Mouse (Mus musculus) kidney, adult 8-10 months (tissue): ENCODE measurements at regions not wholly inside any gene's neighbourhood (a gene's known extent, or its start where the extent isn't known, plus 50 kb on each side); places are given as distances from the start of the nearest gene placed in this dataset.
A peak's percentile ranks its signal among the peaks of the same experiment; 100 is the strongest.
"Not testable (repeated sequence)": the region's sequence is repeated elsewhere in the genome, so short reads cannot be mapped to it uniquely, and the experiment has no call there.

Experiments
- DNase-seq, 2 experiments: peaks; one replicate each; pipeline ENCODE4 v3.0.0; 2022

DNA sequence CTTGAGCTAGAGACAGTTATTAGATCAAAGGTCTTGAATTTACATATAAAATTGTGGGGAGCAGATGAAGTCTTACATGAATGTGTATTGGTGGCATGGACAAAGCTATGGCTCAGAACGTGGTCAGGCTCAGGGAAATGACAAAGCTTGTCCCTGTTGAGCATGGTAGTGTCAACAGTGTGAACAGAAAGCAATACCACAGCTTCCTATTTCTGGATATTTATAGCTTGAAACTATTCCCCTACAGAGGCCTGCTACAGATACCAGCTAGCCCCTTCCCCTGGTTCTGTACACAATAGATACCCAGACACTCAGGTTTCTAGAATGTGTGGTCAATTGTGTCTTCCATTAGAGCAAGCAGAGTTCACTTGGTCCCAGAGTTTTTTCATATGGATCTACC, 236.8 kb upstream of the Rarb start:
- no peak for DNase-seq

DNA sequence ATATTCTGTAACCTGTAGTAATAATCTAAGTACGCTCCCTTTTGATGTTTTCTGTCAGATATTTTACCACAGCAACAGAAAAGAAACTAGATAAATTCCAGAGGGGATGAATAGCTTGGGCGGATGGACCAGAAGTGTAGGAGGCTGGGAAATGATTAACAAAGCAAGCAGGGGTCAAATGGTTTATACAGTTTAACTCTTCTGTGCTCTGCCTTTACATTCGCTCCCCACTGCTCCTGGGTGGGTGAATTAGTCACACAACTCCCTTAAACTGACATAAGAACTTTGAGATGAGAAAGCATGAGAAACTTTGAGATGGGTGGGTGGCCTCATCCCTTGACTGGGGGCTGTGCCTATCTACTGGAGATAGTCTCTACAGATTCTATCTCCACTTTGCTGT, 235.4 kb upstream of the Rarb start:
- DNase-seq = no peak

DNA sequence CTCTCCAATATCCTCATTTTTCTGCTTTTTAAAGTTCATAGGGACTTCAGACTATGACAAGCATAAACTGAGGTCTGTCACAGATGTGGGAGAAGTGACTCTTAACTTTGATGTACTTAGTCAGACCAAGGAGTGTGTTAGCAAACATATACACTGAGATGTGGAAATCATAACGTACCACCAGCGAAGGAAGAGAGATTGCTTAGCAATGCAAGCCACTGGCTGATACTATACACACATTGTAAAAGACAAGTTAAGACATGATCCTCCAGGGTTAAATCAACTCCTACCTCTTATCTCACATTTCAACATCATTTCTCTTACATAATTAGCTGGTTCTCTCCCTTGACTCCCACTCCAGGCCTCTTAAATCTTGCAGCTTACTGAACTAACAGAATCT, 227.9 kb upstream of the Rarb start:
- DNase-seq = no peak

DNA sequence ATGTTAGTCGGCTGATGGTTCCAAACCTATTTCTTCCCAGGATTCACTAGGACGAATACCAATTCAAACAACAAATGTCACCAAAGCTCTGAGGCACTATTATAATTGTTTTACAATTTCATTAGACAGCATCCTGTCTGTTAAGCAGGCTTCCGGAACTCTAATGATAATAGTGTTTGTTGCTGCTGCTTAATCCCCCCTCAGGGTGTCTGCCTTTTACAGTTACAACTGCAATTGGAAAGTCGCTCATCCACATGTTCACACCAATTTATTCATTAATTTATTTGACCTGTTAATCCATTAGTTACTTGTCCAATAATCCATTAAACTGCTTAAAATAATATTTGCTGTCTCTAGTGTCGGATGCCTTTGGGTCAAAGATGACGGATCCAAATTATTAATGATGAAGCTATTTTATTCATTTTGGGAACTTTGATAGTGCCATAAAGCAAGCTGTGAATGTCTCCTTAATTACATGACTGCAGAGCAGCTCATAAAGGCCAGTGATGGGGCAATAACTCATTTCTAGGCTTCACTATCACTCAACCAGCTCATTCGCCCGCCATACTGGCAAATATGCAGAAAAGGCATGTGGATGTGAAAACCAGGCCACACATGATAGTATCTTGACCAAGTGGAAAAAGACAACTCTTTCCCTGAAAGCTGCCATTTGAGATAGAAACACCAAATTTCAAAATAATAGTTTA, 226.6 kb upstream of the Rarb start:
- no peak for DNase-seq

DNA sequence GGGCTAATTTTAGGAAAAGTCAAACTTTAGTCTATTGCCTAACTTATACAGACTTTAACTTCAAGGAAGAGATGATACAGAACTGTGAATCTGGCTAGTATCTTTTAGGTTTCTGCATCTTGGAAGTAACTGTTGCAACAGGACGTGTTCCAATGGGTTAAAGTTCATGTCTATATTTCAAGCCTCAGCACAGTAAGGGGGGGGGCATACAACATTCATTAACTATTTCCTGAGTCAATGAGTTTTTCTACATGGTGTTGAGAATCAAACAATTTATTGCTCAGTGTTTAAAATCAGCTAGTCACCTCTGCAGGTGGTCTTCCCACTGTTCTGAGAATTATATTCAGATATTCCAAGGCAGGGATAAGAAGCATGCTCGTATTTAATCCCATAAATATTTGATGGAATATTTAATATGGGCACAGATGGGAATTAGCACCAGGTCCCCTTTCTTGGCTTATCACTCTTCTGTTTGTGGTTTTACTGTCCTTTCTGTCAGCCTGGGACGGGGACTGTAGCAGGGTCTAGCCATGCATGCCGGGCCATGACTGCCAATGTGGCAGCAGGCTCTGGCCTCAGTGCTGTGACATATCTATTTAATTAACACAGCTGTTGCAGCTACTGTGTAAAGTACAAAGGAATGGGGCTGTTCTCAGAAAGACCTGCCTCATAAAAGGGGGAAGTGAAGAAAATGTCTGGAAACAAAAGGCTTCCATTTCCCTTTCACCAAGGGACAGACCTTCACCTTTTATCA, 201.8 kb upstream of the Rarb start:
- DNase-seq = no peak

DNA sequence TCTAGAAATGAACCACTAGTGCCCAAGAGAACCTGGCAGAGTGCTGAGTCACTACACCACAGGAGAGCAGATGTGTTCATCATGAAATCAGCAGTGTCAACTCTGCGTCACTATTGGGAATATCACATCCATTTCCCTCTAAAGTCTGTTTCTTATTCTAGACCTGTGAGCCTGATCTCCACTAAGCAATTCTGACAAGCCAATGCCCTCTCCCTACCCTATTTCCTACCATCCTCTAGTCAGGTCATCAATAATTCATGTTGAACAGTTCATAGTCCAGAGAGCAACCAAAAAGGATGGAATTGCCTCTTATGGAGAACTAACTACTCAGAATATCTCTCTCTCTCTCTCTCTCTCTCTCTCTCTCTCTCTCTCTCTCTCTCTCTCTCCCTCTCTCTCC, 194.0 kb upstream of the Rarb start:
- DNase-seq = no peak

DNA sequence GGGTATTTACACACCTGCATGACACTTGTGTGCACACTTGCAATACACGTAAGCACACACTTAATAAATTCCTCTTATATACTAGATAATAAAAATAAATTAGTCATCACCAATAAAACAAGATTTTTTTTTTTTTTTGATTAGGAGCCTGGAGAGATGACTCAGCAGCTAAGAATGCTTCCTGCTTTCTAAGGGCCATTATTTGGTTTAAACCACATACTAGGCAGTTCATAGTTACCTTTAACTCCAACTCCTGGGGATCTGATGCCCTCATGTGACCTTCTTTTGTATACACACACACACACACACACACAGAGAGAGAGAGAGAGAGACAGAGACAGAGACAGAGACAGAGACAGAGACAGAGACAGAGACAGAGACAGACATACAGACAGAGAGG, 193.2 kb upstream of the Rarb start:
- no peak for DNase-seq

DNA sequence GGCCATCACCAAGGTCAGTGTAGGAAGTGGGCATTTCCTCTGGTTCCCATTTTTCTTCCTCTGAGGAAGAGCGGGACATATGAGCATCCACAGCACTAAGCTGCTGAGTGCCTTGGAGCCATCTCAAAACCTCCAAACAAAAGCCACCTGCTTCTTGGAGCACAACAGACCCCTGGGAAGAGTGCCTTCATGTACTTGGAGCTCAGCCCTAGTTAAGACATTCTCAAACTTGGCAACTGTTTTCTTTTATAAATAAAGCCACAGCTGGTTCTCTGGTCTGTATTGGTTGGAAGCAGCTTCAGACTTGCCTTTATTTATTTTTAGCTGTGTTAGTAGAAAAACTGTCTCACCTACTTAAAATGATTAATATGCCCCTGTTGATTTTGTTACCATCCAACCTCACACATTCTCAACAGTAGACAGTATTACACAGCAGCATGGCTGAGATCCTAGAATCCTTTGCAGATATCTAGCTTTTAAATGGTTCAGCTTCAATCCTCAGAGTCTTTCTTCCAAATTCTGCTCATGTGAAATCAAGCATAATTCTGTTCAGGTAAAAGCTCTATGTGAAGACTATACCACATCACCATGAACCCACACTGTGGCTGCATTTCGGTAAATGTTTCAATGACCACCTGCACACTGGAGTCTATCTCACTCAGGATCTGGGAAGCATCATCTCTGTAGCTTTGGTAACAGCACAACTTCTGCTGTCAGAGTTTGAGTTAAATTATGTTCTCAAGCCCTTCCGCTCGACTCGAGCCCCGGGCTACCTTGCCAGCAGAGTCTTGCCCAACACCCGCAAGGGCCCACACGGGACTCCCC, 186.4 kb upstream of the Rarb start:
- DNase-seq = peak in 1 of 2 experiments; percentile 7

DNA sequence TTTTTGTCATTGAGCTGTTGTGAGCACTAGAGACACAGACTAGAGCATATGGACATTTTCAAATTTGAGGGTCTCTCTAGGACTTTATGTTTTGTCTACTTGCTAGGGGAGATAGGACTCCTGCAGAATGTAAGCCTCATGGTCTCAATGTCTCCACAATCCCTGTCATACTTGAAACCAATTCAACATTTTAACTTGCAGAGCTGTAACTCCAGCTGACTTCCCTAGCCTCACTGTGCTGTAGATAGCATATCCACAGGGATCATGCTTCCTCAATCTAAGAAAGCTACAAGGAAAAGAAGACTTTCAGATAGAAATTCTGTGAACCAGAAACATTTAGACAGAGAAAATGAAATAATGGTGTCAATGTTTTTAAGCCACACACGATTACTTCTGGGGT, 185.8 kb upstream of the Rarb start:
- DNase-seq = no peak

DNA sequence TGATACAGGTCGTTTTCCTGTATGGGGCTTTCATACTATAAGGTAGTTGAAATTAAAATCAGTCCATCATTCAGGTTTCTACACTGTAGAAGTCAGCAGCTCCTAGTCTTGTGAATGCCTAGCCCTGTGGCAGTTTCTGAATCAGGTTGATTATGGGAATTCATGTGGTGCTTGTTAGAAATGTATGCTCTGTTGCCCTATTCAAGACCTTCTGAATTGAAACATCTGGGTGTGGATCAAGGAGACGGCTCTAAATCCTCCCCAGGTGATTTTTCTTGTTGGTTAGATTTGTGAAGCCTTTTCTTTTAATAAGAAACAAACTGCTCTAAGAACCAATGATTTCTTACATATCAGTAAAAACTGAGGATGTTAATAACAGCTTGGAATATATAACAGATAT, 177.8 kb upstream of the Rarb start:
- DNase-seq = no peak

DNA sequence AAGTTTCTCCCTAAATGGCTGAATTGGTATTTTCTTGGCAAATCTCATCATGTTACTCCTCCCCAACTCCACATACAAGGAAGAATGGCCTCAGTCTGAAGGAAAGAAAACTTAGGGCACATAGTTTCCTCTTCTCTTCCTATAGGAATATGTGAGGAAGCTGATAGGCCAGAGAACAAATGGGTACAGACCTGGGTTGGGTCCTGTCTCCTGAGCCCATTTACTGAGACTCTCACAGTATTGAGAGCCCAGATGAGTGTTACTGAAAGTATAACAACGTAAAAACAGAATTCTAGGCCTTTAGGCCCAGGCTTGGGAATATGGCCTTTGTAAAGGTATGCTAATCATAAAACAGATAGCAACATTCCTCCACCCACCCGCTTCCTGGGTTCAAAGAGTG, 152.0 kb upstream of the Rarb start:
- not testable (repeated sequence) for DNase-seq

DNA sequence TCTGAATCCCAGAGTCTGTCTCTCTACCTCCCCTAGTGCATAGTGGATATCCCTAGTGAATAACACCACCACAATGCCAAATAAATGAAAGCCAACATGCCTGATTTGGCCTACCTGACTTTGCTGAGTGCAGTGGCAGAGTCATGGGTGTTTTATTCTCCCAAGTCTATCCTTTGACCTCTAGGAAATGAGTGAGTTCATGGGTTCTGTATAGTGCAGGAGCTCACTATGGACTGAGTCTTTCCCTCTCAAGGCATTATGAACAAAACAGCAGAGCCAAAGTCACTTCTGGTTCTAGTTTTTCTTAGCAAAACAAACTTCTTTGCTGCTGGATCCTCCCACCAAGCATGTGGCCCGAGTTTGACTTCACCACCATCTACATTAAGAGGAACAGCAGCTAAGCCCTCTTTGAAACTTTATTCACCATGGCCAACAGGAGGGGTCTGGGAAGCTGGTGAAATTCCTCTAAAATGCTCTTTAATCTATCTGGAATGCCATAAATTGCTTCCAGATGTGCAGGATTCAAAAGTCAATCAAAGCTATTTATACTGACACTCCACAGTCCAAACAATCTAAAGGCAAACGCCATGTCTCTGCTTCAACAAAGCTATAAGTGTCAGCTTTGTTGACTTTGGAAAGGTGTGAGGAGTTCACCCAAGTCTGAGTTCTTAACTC, 145.9 kb upstream of the Rarb start:
- no peak for DNase-seq

DNA sequence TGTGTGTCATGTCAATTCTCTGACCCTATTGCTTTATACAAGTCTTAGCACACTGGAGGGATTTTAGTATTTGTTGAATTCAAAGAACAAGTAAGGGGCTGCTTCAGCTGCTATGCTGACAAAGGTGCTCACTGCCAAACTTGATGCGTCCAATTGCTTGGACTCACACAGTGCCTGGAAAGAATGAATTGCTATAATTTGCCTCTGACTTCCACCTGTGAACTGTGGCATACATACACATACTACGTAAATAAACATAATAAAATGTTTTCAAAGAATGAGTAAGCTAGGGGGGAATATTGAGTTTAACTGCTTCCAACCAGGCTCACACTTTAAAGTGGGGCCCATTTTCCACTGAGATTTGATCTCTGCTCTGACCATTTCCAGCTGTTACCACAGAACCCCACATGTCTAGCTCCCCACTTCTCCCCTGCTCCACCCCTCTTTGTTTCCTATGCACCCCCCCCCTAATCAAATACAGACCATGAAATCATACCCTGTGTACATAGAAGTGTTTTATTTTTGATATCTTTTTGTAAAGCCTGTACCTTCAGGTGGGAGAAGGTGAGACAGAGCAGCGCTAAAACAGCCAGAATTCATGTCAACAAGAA, 143.4 kb upstream of the Rarb start:
- no peak for DNase-seq

DNA sequence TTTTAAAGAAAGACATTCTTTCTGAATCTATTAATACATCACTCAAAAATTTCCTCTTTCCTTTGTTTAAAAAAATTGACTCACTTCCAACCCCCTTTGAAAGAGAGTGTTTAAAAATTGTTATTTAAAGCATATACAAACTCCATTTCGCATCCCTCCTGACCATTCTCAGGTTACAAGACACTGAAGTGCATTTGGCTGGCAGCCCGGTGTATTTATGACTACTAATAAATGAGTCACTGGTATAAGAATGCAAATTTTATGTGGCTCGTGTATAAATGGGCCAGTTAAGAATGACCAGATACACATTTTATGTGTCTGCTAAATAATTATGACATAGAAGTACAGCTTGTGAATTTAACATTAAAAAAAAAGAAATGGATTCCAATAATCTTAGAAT, 138.8 kb upstream of the Rarb start:
- peak; percentile 3 to 17 for DNase-seq

DNA sequence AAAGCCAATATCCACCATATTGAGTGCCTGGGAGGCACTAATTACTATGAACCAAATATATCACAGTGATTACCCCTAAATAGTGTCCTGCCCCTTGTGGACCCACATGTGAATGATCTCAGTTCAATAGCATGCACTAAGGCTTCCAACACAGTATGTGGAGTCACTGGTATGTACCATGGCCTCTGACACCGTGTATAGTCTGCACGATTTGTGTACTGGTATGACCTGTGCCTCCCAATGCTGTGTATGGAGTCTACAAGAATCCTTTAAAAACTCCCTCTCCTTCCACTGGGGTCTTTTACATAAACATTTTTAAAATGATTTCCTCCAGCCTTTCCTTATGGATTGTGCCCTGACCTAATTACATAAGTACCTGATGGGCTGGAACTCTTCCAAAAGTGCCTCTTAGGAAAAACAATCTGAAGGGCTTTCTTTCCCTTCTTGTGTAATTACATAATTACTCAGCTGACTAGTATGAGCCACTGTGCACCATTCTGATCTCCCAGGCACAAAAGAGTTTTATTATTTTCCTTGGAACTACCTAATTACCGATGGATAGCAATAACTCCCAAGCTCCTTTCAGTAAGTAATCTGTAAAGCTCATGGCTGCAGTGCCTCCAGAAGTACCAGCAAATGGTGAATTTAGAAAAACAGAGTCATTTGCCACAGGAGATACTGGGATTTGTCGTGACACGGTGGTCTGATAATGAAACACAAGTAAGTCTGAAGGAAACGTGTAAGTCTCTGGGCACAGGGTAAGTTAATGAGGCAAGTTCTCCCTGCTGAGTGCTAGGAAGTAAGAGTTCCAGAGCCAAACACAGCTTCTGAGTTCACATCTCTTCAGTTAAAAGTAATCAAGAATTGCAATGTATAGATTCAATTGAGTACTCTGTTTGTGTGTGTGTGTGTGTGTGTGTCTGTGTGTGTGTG, 135.8 kb upstream of the Rarb start:
- no peak for DNase-seq

DNA sequence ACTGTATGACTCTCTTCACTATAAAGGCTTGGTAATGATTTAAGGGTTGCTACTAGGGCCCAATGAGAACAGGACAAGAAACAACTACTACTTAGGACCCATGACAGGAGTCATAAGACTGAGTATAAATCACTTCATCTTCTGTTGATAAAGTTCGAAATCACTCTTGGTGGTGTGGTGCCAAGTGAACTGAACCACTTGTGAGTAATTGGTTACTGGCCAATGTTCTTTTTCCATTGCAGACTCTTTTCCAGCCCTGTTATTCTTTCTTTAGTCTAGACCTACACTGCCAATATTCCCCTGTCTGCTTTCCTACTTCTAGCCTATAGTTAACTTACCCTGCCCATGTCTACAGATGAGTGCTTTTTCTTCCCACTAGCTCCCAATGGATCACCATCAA, 129.8 kb upstream of the Rarb start:
- DNase-seq = no peak

DNA sequence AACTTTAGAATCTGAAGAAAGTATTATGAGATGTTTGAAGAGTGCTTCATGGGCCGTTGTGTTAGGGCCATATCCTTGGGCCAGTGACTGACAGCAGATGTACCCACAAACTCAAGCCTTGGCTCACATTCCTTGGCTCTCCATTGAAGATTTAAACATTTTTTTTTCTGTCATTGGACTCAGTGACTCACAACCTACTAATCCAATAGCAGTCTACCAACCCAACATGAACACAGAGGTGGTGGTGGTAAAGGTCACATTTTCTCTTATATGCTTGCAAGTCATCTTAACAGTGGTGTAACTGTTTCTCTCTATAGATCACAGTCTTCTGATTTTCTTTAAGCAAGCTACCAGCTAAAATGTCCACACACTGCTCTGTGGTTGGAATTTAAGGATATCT, 125.5 kb upstream of the Rarb start:
- no peak for DNase-seq

DNA sequence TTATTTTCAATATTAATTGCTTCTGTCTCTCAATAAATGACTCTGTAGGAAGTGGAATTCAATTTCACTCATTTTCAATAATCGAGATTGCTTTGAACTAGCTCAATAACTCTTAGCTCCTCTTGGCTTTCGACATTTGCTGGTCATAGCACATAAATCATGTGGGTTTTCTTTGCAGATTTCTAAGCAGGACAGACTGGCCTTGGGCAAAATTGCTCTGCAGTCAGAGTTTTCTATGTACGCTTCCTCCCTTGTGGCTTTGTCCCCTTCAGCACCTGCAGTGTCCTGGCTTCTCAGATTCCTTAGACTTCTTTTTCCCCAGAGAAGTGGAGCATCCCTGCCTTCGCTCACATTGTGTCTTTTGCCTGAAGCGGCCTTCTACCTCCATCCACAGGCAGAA, 124.6 kb upstream of the Rarb start:
- no peak for DNase-seq

DNA sequence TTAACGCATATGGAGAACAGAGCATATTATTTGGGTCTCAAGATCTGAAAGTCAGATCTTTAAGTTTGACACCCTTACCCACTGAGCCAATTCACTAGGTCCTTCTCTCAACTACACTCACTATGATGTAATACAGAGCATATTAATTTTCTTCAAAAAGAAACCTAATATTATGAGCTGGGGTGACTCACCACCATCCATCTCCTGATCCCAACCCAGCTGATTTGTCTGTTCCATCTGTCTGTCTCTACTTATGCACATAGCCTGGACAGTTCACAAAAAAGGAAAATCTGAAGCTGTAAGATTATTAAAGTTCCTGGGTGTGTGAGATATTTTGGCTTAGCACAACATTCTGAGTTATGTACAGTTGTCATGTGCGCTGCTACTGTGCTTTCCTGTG, 108.2 kb upstream of the Rarb start:
- no peak for DNase-seq

DNA sequence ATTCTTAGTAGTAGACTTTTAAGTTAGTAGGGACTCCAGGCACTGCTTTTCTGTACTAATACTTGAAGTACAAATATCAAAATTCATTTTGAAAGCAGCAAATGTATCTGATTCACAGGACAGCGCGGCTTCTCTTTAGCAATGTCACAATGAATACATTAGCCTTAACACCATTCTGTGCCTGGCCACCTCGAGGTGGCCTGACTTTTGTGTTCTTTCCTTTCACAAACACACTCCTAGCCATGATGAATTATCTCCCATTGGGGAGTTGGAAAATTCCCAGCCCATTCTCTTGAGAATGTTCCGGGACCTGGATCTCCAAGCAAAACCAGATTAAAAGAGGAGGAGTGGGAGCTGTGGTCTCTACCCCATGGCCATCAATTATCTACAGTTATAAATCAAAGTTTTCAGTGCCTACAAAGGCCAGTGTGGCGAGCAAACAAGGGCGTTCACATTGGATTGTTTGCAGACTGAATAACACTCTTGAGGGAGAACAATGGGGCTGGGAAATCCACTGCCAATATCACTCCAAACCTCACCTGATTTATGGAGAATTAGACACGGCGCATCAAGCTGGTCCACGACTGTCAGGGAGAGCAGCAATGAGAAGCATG, 82.7 kb upstream of the Rarb start:
- DNase-seq = no peak
